Mouse (Mus musculus) embryonic facial prominence, embryonic 11.5 days (tissue): Measurements from ENCODE around the gene Defb29. TPM values are rescaled to one million over a fixed set of nuclear protein-coding genes. Genes with fewer than 3 reads are reported as not detected.

ENCODE experiments used
- ATAC-seq: fragments of 200-750 bp; cut with Nextera tagmentation; replicated peaks from 2 replicates; pipeline ENCODE4 v1.8.0; 2017; ENCODE audit warnings: low read depth; ENCODE audit not compliant: insufficient number of reproducible peaks, low FRiP score, low TSS enrichment
- DNase-seq: peaks from one replicate; pipeline ENCODE4 v3.0.0-alpha.2; 2015; ENCODE audit warnings: low spot score
- H3K27ac ChIP-seq: fragments of 300-500 bp; sonication (generic); replicated peaks from 2 replicates; pipeline ENCODE4 v1.5.1; 2014; ENCODE audit warnings: mild to moderate bottlenecking, low read depth, low read length, control low read depth
- H3K27me3 ChIP-seq: fragments of 300-500 bp; sonication (generic); 2 replicates; pipeline ENCODE4 v1.6.1; 2014; ENCODE audit warnings: mild to moderate bottlenecking, low read length, moderate library complexity, mixed read lengths; ENCODE audit not compliant: control insufficient read depth, insufficient read depth
- H3K36me3 ChIP-seq: fragments of 300-500 bp; sonication (generic); replicated peaks from 2 replicates; pipeline ENCODE4 v1.6.1; 2014; ENCODE audit warnings: low read depth, mild to moderate bottlenecking, low read length, moderate library complexity, mixed read lengths; ENCODE audit not compliant: control insufficient read depth, insufficient read depth
- H3K4me1 ChIP-seq: fragments of 300-500 bp; sonication (generic); 2 replicates; pipeline ENCODE4 v1.6.1; 2014; ENCODE audit warnings: low read length, mixed read lengths; ENCODE audit not compliant: control insufficient read depth, insufficient read depth
- H3K4me2 ChIP-seq: fragments of 300-500 bp; sonication (generic); 2 replicates; pipeline ENCODE4 v1.6.1; 2014; ENCODE audit warnings: low read depth, mild to moderate bottlenecking, control low read depth, low read length, moderate library complexity
- H3K4me3 ChIP-seq: fragments of 300-500 bp; sonication (generic); 2 replicates; pipeline ENCODE4 v1.5.1; 2014; ENCODE audit warnings: low read depth, low read length, control low read depth
- H3K9ac ChIP-seq: fragments of 300-500 bp; sonication (generic); replicated peaks from 2 replicates; pipeline ENCODE4 v1.6.1; 2014; ENCODE audit warnings: mild to moderate bottlenecking, control low read depth, low read length
- H3K9me3 ChIP-seq: fragments of 300-500 bp; sonication (generic); replicated peaks from 2 replicates; pipeline ENCODE4 v1.6.1; 2016; ENCODE audit warnings: mild to moderate bottlenecking, low read length, inconsistent platforms, mixed read lengths; ENCODE audit not compliant: control insufficient read depth
- WGBS: fragments of 180-500 bp; shearing (Covaris S2); extraction: QIAGEN DNeasy Blood & Tissue Kit; methylation state at CpG from one replicate; pipeline ENCODE4 v1.1.7; 2014; 5-methylcytosine and 5-hydroxymethylcytosine counted together
- polyA plus RNA-seq: library from polyadenylated mRNA; unstranded; fragments of >200 nt; fragmentation: Nextera tagmentation; extraction: Ambion mirVana; gene quantifications from 2 replicates; pipeline ENCODE4 v1.2.1, GENCODE M21; 2014

Defb29 gene
- polyA plus RNA-seq = not detected in 2 replicates

DNA sequence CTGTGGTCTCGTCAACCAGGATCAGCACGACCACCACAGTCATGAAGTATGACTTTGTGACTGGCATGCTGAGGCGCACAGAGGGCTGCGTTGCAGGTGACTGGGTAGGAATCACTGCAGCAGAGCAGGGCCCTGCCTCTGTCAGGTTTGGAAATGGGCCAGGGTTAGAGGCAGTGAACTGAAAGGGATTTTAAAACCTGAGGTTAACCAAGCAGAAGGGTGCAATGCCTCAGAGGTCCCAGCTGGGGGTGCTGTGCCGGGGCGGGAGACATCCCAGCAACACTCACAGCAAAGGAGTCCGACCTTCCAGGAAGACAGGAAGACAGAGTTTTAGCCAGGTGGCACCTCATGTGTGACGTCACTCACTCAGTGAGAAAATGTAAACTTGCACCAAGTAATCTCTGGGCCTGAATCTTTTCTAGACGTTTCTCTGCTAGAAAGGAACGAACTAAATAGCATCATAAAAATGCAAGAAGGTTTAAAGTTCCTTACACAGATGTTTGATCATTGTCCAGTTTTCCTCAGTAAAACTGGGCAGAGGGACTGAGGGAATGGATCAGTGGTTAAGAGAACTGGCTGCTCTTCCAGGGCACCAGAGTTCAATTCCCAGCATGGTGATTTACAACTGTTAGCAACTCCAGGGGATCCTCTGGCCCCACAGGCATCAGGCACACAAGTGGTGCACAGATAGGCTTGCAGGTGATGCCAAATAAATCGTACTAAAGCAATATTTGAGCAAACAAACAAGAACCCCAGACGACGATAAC, at the start of gene Defb29:
TSS of gene Defb29 (minus strand) at position 155 of the 767 bp plus-strand sequence.
- no peaks in the 10 kb centered on the region for H3K36me3 ChIP-seq
- no peak within 1 kb of the TSS for H3K9ac ChIP-seq
- ATAC-seq (no peak), DNase-seq (no peak)
- no peaks in the 10 kb centered on the region for H3K27me3 ChIP-seq
- H3K9me3 ChIP-seq = no peaks in the 10 kb centered on the region
- no peak within 1 kb of the TSS for H3K4me3 ChIP-seq
- H3K4me1 ChIP-seq = no peaks in the 10 kb centered on the region
- H3K4me2 ChIP-seq = no peak within 1 kb of the TSS
- no peak within 1 kb of the TSS for H3K27ac ChIP-seq
- WGBS = 56% methylated on average over 13 of the region's 13 CpGs

DNA sequence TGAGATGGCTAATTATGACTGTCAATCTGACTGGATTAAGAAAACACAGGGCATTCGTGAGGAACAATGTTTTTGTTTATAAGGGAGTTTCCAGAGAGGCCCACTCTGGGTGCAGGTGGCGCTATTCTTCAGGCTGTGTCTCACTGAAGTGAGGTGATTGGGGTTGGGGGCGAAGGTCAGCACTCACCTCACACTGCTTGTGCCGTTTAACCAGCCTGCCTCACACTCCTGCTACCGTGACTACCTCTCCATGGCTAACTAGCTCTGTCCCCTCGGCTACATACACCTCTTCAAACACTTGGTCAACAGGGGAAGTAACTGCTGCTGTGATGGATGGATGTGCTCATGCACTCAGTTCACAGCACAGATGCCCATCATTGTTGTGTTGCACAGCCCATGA, 49.1 kb upstream of the Defb29 start:
- Histone ChIP-seq H3K36me3 (no peaks in the 10 kb centered on the region), H3K9me3 (no peaks in the 10 kb centered on the region), H3K4me3 (no peak overlapping the region), H3K9ac (no peak overlapping the region), H3K4me1 (no peaks in the 10 kb centered on the region), H3K27me3 (no peaks in the 10 kb centered on the region), H3K4me2 (no peak overlapping the region), H3K27ac (no peak overlapping the region)
- ATAC-seq (no peak), DNase-seq (no peak)
- 33% methylated on average over 6 of the region's 6 CpGs for WGBS

DNA sequence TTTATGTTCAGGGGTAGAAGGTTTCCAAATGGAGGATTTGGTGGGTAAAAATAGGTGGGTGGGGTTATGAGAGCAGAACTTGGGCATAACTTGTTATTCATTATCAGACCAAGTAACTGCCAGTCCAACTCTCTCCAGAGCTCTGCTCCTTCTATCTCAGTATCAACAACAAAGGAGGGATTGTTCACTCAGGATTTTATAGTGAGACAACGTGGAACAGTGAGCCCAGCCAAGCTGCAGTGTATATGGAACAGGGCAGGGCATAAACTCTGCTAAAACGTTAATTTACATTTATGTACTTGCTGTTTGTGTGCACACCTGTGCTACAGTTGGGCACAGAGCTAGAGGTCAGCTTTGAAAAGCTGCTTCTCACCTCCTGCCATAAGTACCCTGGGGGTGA, 48.6 kb upstream of the Defb29 start:
- Histone ChIP-seq H3K4me1 (no peaks in the 10 kb centered on the region), H3K4me3 (no peak overlapping the region), H3K36me3 (no peaks in the 10 kb centered on the region), H3K9ac (no peak overlapping the region), H3K4me2 (no peak overlapping the region), H3K27ac (no peak overlapping the region), H3K27me3 (no peaks in the 10 kb centered on the region), H3K9me3 (no peaks in the 10 kb centered on the region)
- no peak for DNase-seq
- 33% methylated on average over 2 of the region's 2 CpGs for WGBS
- no peak for ATAC-seq

- Histone ChIP-seq H3K4me2 (no peak overlapping the region), H3K9ac (no peak overlapping the region), H3K4me3 (no peak overlapping the region), H3K27ac (no peak overlapping the region), H3K36me3 (no peaks in the 10 kb centered on the region), H3K27me3 (no peaks in the 10 kb centered on the region), H3K9me3 (no peaks in the 10 kb centered on the region), H3K4me1 (no peaks in the 10 kb centered on the region)
- 73% methylated on average over 4 of the region's 4 CpGs for WGBS
- ATAC-seq = no peak
- DNase-seq = peak; percentile 27
Observed at GRCm38 (mm10) chr2:152586926-152587560, 47.1 kb upstream of the Defb29 start.

DNA sequence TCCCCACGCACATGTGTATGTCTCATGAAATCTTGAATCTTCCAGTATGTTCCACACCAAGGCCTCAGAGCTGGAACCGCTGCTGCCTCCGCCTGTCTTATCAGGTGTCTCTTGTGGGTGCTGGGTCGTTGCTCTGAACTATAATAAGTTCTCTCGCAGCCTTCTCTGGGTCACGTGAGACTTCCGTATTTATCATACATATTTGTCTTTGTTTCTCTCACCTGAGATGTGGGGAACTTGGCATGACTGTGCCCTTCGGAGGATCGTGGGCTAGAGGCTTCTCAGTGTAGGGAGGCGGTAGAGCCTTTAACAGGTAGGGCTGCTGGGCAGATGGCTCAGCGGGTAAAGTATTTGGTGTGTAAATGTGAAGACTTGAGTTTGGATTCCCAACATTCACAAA, 40.7 kb upstream of the Defb29 start:
- Histone ChIP-seq H3K9me3 (no peaks in the 10 kb centered on the region), H3K4me1 (no peaks in the 10 kb centered on the region), H3K4me3 (no peak overlapping the region), H3K36me3 (no peaks in the 10 kb centered on the region), H3K27me3 (no peaks in the 10 kb centered on the region), H3K27ac (no peak overlapping the region), H3K9ac (no peak overlapping the region), H3K4me2 (no peak overlapping the region)
- 89% methylated on average over 11 of the region's 11 CpGs for WGBS
- DNase-seq = no peak
- ATAC-seq = no peak

DNA sequence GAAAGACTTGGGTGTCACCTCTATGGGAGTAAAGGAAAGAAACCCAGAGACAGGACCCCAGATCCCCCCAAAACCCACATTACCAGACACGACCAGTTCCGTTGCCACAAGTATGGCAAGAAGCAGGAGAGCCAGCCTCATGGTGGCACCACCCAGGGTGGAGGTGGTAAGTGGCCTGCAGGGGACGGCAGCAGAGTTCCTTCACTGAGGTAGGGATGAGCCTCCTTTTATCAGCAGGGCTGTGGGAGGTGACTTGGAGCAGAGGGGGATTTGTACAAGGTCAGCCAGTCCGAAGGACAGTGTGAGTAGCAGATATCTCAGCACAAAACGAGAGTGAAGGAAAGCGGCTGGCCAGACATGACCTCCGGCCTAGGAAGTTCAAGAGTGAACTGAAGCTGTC, 40.2 kb upstream of the Defb29 start, which contains the start of gene Defb19:
TSS of gene Defb19 (minus strand) at position 206 of the 400 bp plus-strand sequence.
- Histone ChIP-seq H3K36me3 (no peaks in the 10 kb centered on the region), H3K9ac (no peak within 1 kb of the TSS), H3K4me1 (no peaks in the 10 kb centered on the region), H3K4me3 (no peak within 1 kb of the TSS), H3K4me2 (no peak within 1 kb of the TSS), H3K27me3 (no peaks in the 10 kb centered on the region), H3K9me3 (no peaks in the 10 kb centered on the region), H3K27ac (no peak within 1 kb of the TSS)
- WGBS = 57% methylated on average over 7 of the region's 7 CpGs
- no peak for ATAC-seq
- no peak for DNase-seq

- DNase-seq (no peak), ATAC-seq (no peak)
- Histone ChIP-seq H3K27ac (no peak overlapping the region), H3K4me3 (no peak overlapping the region), H3K4me1 (no peaks in the 10 kb centered on the region), H3K27me3 (no peaks in the 10 kb centered on the region), H3K9me3 (no peaks in the 10 kb centered on the region), H3K36me3 (no peaks in the 10 kb centered on the region), H3K4me2 (no peak overlapping the region), H3K9ac (no peak overlapping the region)
- 92% methylated on average over 8 of the region's 8 CpGs for WGBS
Observed at GRCm38 (mm10) chr2:152573484-152573883, 33.6 kb upstream of the Defb29 start.

- WGBS = 59% methylated on average over 11 of the region's 11 CpGs
- no peaks in the 10 kb centered on the region for H3K36me3 ChIP-seq
- H3K9me3 ChIP-seq = no peaks in the 10 kb centered on the region
- ATAC-seq = no peak
- no peak within 1 kb of the TSS for H3K9ac ChIP-seq
- no peak within 1 kb of the TSS for H3K27ac ChIP-seq
- DNase-seq = no peak
- H3K27me3 ChIP-seq = no peaks in the 10 kb centered on the region
- no peak within 1 kb of the TSS for H3K4me2 ChIP-seq
- H3K4me1 ChIP-seq = no peaks in the 10 kb centered on the region
- no peak within 1 kb of the TSS for H3K4me3 ChIP-seq
Observed at GRCm38 (mm10) chr2:152572114-152572794, 32.4 kb upstream of the Defb29 start, which contains the start of gene Defb21. Gene Defb21 (plus strand): TSS chr2:152572744.
